Mouse (Mus musculus): ENCODE results near the gene Ring1. TPM values are rescaled to one million over a fixed set of nuclear protein-coding genes. Genes with fewer than 3 reads are reported as not detected.

Gene Ring1
- polyA plus RNA-seq (2017; shearing (Covaris generic)) = 21.4 TPM

DNA sequence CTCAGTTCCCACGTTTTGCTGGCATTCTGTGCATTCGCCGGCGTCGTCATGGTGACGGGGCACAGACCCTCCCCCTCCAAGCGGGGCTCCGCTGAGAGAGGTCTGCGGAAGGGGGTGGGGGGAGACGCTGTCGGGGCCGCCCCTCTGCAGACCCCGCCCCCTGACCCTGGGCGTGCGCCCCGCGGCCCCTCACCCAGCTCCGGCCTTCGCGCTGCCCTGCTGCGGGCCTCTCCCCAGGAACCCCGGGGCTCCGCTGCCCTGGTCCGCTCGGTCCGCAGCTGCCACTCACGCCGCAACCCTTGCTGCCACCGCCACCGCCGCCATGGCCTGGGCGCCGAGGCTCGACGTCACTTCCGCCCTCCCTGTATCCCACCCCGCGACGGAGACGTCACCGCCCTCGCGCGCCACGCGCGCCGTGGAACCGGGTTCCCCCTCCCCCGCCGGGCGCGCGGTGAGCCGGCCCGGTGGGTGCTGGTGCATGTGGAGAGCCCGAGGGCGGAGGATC is at the start of gene Ring1:
Gene Ring1 (minus strand): TSS at position 364 of the 505 bp plus-strand sequence.

DNA sequence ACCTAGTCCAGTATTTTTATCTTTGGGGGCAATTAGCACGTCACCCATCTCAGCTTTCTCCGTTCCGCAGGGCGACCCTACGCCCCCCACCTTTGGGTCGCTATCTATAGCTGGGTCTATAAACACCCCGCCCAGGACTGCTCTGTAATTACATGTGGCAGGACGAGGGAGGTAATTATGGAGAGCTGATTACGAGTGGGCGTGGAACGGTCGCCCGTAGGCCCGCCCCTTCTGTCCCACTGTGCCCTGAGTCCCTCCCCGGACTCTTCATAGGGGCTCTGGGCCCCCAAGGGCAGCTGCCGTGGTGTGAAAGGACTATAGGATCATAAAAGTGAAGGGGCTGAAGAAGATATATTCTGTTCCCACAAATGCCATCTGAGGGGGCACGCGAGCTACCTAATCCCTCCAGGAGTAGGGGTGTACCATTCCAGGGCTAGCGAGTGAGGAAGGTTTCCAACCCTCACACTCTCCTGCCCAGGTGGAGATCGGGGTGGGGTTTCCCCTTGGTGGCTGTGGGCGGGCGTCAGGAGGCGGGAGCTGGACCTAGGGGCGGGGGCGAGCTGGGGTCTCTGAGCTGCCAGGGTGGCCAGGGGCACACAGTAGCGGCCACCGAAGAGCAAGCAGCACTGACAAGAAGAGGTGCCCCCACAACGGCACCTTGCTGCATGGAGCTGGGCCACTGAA is 14.5 kb upstream of the Ring1 start, which contains the start of gene Col11a2:
Gene Col11a2 (plus strand): TSS at position 560 of the 684 bp plus-strand sequence.

GRCm38 (mm10) chr17:34031465-34032173 is 7.1 kb upstream of the Ring1 start, which contains the start of the genes Slc39a7 and Rxrb:
Slc39a7 (minus strand) TSS chr17:34031682.
Rxrb (plus strand) TSS chr17:34031812.

DNA sequence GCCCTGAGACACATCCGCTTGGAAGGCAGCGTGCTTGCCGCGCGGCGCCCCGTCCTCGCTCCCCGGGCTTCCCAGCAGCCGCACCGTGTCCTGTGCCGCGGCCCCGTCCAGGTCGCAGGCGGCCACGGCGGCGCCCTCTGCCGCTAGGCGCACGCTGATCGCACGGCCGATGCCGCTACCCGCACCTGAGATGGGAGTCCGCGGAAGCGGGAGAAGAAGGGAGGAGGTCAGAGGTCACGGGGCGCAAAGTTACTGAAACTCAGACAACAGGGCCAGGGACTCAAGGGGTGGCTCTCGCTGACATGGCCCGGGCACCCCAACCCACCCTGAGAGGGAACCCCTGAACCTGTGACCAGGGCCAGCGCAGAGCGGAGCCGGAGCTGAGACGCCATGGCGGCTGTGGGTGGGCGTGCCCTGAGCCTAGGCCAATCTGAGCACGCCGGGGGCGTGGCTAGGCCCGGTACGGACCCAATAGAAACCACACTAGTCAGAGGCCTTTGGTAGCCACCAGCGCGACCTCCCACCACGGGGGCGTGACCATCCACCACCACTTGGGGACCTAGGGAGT is 3.3 kb upstream of the Ring1 start, which contains the start of gene H2-Ke6:
Gene H2-Ke6 (minus strand): TSS at position 405 of the 568 bp plus-strand sequence.

GRCm38 (mm10) chr17:34000150-34000537 is 24.3 kb downstream of the Ring1 start, which contains the start of gene H2-K1:
H2-K1 (minus strand) TSS chr17:34000347.

Other genes starting within 250 kb of the Ring1 start
- gene Angptl4, start 242.8 kb downstream of the Ring1 start, polyA plus RNA-seq (2017; shearing (Covaris generic)) = 4.4 TPM
- gene Kank3, start 214.2 kb downstream of the Ring1 start, polyA plus RNA-seq (2017; shearing (Covaris generic)) = 3.4 TPM
- 1,074 TPM for gene Rps28, start 200.1 kb downstream of the Ring1 start, polyA plus RNA-seq (2017; shearing (Covaris generic))
- gene Ndufa7, start 200.1 kb downstream of the Ring1 start, polyA plus RNA-seq (2017; shearing (Covaris generic)) = 386 TPM
- gene Cd320, start 181.6 kb downstream of the Ring1 start, polyA plus RNA-seq (2017; shearing (Covaris generic)) = 32.2 TPM
- not detected for gene Gm7029, start 150.8 kb downstream of the Ring1 start, polyA plus RNA-seq (2017; shearing (Covaris generic))
- 8.5 TPM for gene Kifc1, start 134.0 kb downstream of the Ring1 start, polyA plus RNA-seq (2017; shearing (Covaris generic))
- gene Platr17, start 119.5 kb downstream of the Ring1 start, polyA plus RNA-seq (2017; shearing (Covaris generic)) = 5.0 TPM
- gene Daxx, start 115.3 kb downstream of the Ring1 start, polyA plus RNA-seq (2017; shearing (Covaris generic)) = 132 TPM
- 697 TPM for gene Tapbp, start 108.8 kb downstream of the Ring1 start, polyA plus RNA-seq (2017; shearing (Covaris generic))
- 20.2 TPM for gene Zbtb22, start 108.8 kb downstream of the Ring1 start, polyA plus RNA-seq (2017; shearing (Covaris generic))
- 135 TPM for gene Rgl2, start 95.1 kb downstream of the Ring1 start, polyA plus RNA-seq (2017; shearing (Covaris generic))
- gene Pfdn6, start 84.3 kb downstream of the Ring1 start, polyA plus RNA-seq (2017; shearing (Covaris generic)) = 140 TPM
- 58.5 TPM for gene Wdr46, start 84.0 kb downstream of the Ring1 start, polyA plus RNA-seq (2017; shearing (Covaris generic))
- 30.8 TPM for gene B3galt4, start 73.2 kb downstream of the Ring1 start, polyA plus RNA-seq (2017; shearing (Covaris generic))
- 89.2 TPM for gene Vps52, start 68.9 kb downstream of the Ring1 start, polyA plus RNA-seq (2017; shearing (Covaris generic))
- 2,816 TPM for gene Rps18, start 68.7 kb downstream of the Ring1 start, polyA plus RNA-seq (2017; shearing (Covaris generic))
- gene H2-K1, start 24.3 kb downstream of the Ring1 start, polyA plus RNA-seq (2017; shearing (Covaris generic)) = 13,533 TPM
- gene H2-Ke6, start 3.4 kb upstream of the Ring1 start, polyA plus RNA-seq (2017; shearing (Covaris generic)) = 41.5 TPM
- 132 TPM for gene Slc39a7, start 7.0 kb upstream of the Ring1 start, polyA plus RNA-seq (2017; shearing (Covaris generic))
- gene Rxrb, start 7.1 kb upstream of the Ring1 start, polyA plus RNA-seq (2017; shearing (Covaris generic)) = 22.6 TPM
- 3.3 TPM for gene Col11a2, start 14.8 kb upstream of the Ring1 start, polyA plus RNA-seq (2017; shearing (Covaris generic))
- gene H2-Oa, start 67.7 kb upstream of the Ring1 start, polyA plus RNA-seq (2017; shearing (Covaris generic)) = 34.3 TPM
- gene H2-DMa, start 94.9 kb upstream of the Ring1 start, polyA plus RNA-seq (2017; shearing (Covaris generic)) = 108 TPM
- 142 TPM for gene Brd2, start 98.0 kb upstream of the Ring1 start, polyA plus RNA-seq (2017; shearing (Covaris generic))
- gene H2-DMb2, start 118.6 kb upstream of the Ring1 start, polyA plus RNA-seq (2017; shearing (Covaris generic)) = 5.1 TPM
- gene H2-DMb1, start 128.4 kb upstream of the Ring1 start, polyA plus RNA-seq (2017; shearing (Covaris generic)) = 4.3 TPM
- gene Tap1, start 162.9 kb upstream of the Ring1 start, polyA plus RNA-seq (2017; shearing (Covaris generic)) = 516 TPM
- gene Psmb9, start 163.1 kb upstream of the Ring1 start, polyA plus RNA-seq (2017; shearing (Covaris generic)) = 713 TPM
- gene Psmb8, start 173.0 kb upstream of the Ring1 start, polyA plus RNA-seq (2017; shearing (Covaris generic)) = 1,545 TPM
- 455 TPM for gene Tap2, start 178.8 kb upstream of the Ring1 start, polyA plus RNA-seq (2017; shearing (Covaris generic))
- 78.8 TPM for gene H2-Ob, start 214.2 kb upstream of the Ring1 start, polyA plus RNA-seq (2017; shearing (Covaris generic))
- gene H2-Ab1, start 233.0 kb upstream of the Ring1 start, polyA plus RNA-seq (2017; shearing (Covaris generic)) = 31.4 TPM